Mouse (Mus musculus) neural tube, embryonic 13.5 days (tissue): ENCODE measurements at regions not wholly inside any gene's neighbourhood (a gene's known extent, or its start where the extent isn't known, plus 50 kb on each side); places are given as distances from the start of the nearest gene placed in this dataset.
"Not testable (repeated sequence)": the region's sequence is repeated elsewhere in the genome, so short reads cannot be mapped to it uniquely, and the experiment has no call there.

Experiments used
- ATAC-seq: fragments of 200-750 bp; cut with Nextera tagmentation; 2 replicates; pipeline ENCODE4 v1.8.0; 2017; ENCODE audit warnings: low read depth, mild to moderate bottlenecking, moderate TSS enrichment, moderate library complexity
- H3K27ac ChIP-seq: fragments of 300-500 bp; sonication (generic); replicated peaks from 2 replicates; pipeline ENCODE4 v1.5.1; 2015; ENCODE audit warnings: moderate library complexity, mild to moderate bottlenecking, inconsistent platforms
- H3K27me3 ChIP-seq: fragments of 300-500 bp; sonication (generic); 2 replicates; pipeline ENCODE4 v1.6.1; 2015; ENCODE audit warnings: mild to moderate bottlenecking, inconsistent platforms
- H3K36me3 ChIP-seq: fragments of 300-500 bp; sonication (generic); 2 replicates; pipeline ENCODE4 v1.6.1; 2015; ENCODE audit warnings: mild to moderate bottlenecking, inconsistent platforms
- H3K4me1 ChIP-seq: fragments of 300-500 bp; sonication (generic); replicated peaks from 2 replicates; pipeline ENCODE4 v1.6.1; 2015; ENCODE audit warnings: inconsistent platforms
- H3K4me2 ChIP-seq: fragments of 300-500 bp; sonication (generic); 2 replicates; pipeline ENCODE4 v1.6.1; 2015; ENCODE audit warnings: inconsistent platforms, mild to moderate bottlenecking, moderate library complexity
- H3K4me3 ChIP-seq: fragments of 300-500 bp; sonication (generic); 2 replicates; pipeline ENCODE4 v1.5.1; 2015; ENCODE audit warnings: mild to moderate bottlenecking, inconsistent platforms
- H3K9ac ChIP-seq: fragments of 300-500 bp; sonication (generic); 2 replicates; pipeline ENCODE4 v1.6.1; 2015; ENCODE audit warnings: moderate library complexity, mild to moderate bottlenecking, inconsistent platforms
- H3K9me3 ChIP-seq: fragments of 300-500 bp; sonication (generic); 2 replicates; pipeline ENCODE4 v1.6.1; 2016; ENCODE audit warnings: inconsistent platforms
- WGBS: fragments of 180-500 bp; shearing (Covaris S2); methylation state at CpG from one replicate; pipeline ENCODE4 v1.1.7; 2015; 5-methylcytosine and 5-hydroxymethylcytosine counted together

GRCm38 (mm10) chr4:6600766-6601367 is 1638.0 kb downstream of the Car8 start:
- Histone ChIP-seq H3K4me3 (no peak overlapping the region), H3K9me3 (no peaks in the 10 kb centered on the region), H3K4me1 (no peaks in the 10 kb centered on the region), H3K27me3 (no peaks in the 10 kb centered on the region), H3K4me2 (no peak overlapping the region), H3K9ac (no peak overlapping the region), H3K36me3 (no peaks in the 10 kb centered on the region), H3K27ac (no peak overlapping the region)
- WGBS: 78% methylated on average over 7 of the region's 7 CpGs
- ATAC-seq: no peak

- no peak overlapping the region for H3K9ac ChIP-seq
- H3K27ac ChIP-seq: no peak overlapping the region
- H3K4me2 ChIP-seq: no peak overlapping the region
- H3K4me3 ChIP-seq: no peak overlapping the region
- ATAC-seq: no peak
- H3K9me3 ChIP-seq: no peaks in the 10 kb centered on the region
- WGBS: 74% methylated on average over 1 of the region's 1 CpGs
- H3K4me1 ChIP-seq: no peaks in the 10 kb centered on the region
- no peaks in the 10 kb centered on the region for H3K27me3 ChIP-seq
- H3K36me3 ChIP-seq: no peaks in the 10 kb centered on the region
Measured at GRCm38 (mm10) chr4:6596321-6596720, 1642.5 kb downstream of the Car8 start.

GRCm38 (mm10) chr4:6592890-6593289 is 1646.0 kb downstream of the Car8 start:
- not testable (repeated sequence) for H3K27me3 ChIP-seq, H3K4me1 ChIP-seq, ATAC-seq, H3K9me3 ChIP-seq, H3K9ac ChIP-seq, H3K4me3 ChIP-seq, H3K36me3 ChIP-seq, H3K4me2 ChIP-seq, H3K27ac ChIP-seq
- WGBS: 70% methylated on average over 3 of the region's 3 CpGs

- peak; percentile 50 for ATAC-seq
- Histone ChIP-seq H3K36me3 (no peaks in the 10 kb centered on the region), H3K27ac (no peak overlapping the region), H3K9ac (no peak overlapping the region), H3K9me3 (no peaks in the 10 kb centered on the region), H3K4me3 (no peak overlapping the region), H3K27me3 (no peaks in the 10 kb centered on the region), H3K4me1 (no peaks in the 10 kb centered on the region), H3K4me2 (no peak overlapping the region)
- 39% methylated on average over 11 of the region's 11 CpGs for WGBS
Measured at GRCm38 (mm10) chr4:6561604-6562357, 1677.1 kb downstream of the Car8 start.

GRCm38 (mm10) chr4:6539626-6540025 is 1699.2 kb downstream of the Car8 start:
- no peaks in the 10 kb centered on the region for H3K9me3 ChIP-seq
- H3K27ac ChIP-seq: no peak overlapping the region
- no peak overlapping the region for H3K4me3 ChIP-seq
- no peaks in the 10 kb centered on the region for H3K27me3 ChIP-seq
- no peaks in the 10 kb centered on the region for H3K36me3 ChIP-seq
- WGBS: 93% methylated on average over 5 of the region's 5 CpGs
- no peak overlapping the region for H3K9ac ChIP-seq
- ATAC-seq: no peak
- H3K4me1 ChIP-seq: no peaks in the 10 kb centered on the region
- H3K4me2 ChIP-seq: no peak overlapping the region

- no peak overlapping the region for H3K27ac ChIP-seq
- H3K9me3 ChIP-seq: no peaks in the 10 kb centered on the region
- no peaks in the 10 kb centered on the region for H3K36me3 ChIP-seq
- WGBS: 82% methylated on average over 1 of the region's 1 CpGs
- no peak overlapping the region for H3K4me3 ChIP-seq
- no peaks in the 10 kb centered on the region for H3K27me3 ChIP-seq
- no peak overlapping the region for H3K4me2 ChIP-seq
- ATAC-seq: no peak
- no peaks in the 10 kb centered on the region for H3K4me1 ChIP-seq
- H3K9ac ChIP-seq: no peak overlapping the region
Measured at GRCm38 (mm10) chr4:6532441-6532840, 1706.4 kb downstream of the Car8 start.

- no peaks in the 10 kb centered on the region for H3K36me3 ChIP-seq
- WGBS: 93% methylated on average over 1 of the region's 1 CpGs
- H3K9ac ChIP-seq: no peak overlapping the region
- H3K27ac ChIP-seq: no peak overlapping the region
- H3K4me2 ChIP-seq: no peak overlapping the region
- H3K4me1 ChIP-seq: no peaks in the 10 kb centered on the region
- H3K9me3 ChIP-seq: no peaks in the 10 kb centered on the region
- H3K27me3 ChIP-seq: no peaks in the 10 kb centered on the region
- H3K4me3 ChIP-seq: no peak overlapping the region
- no peak for ATAC-seq
Measured at GRCm38 (mm10) chr4:6517626-6518025, 1721.2 kb downstream of the Car8 start.

GRCm38 (mm10) chr4:6514823-6515222 is 1721.7 kb upstream of the Impad1 start:
- Histone ChIP-seq H3K9ac (no peak overlapping the region), H3K4me2 (0 out of 2 replicates have a peak overlapping the region, but pooled peaks have one; percentile 5), H3K4me3 (no peak overlapping the region), H3K27ac (no peak overlapping the region), H3K27me3 (no peaks in the 10 kb centered on the region), H3K36me3 (no peaks in the 10 kb centered on the region), H3K4me1 (no peaks in the 10 kb centered on the region), H3K9me3 (no peaks in the 10 kb centered on the region)
- peak; percentile 60; the same call in 1 of the 2 replicates for ATAC-seq
- WGBS: 22% methylated on average over 6 of the region's 6 CpGs

- no peak for ATAC-seq
- Histone ChIP-seq H3K9ac (no peak overlapping the region), H3K9me3 (no peaks in the 10 kb centered on the region), H3K36me3 (no peaks in the 10 kb centered on the region), H3K4me1 (no peaks in the 10 kb centered on the region), H3K4me2 (no peak overlapping the region), H3K4me3 (no peak overlapping the region), H3K27me3 (no peaks in the 10 kb centered on the region), H3K27ac (no peak overlapping the region)
- WGBS: 68% methylated on average over 3 of the region's 3 CpGs
Measured at GRCm38 (mm10) chr4:6513635-6514034, 1720.5 kb upstream of the Impad1 start.

- peak; percentile 87 for ATAC-seq
- Histone ChIP-seq H3K27me3 (no peaks in the 10 kb centered on the region), H3K9me3 (no peaks in the 10 kb centered on the region), H3K27ac (no peak overlapping the region), H3K4me2 (peak overlapping the region; percentile 40), H3K4me1 (no peaks in the 10 kb centered on the region), H3K9ac (0 out of 2 replicates have a peak overlapping the region, but pooled peaks have one; percentile 34), H3K36me3 (no peaks in the 10 kb centered on the region), H3K4me3 (no peak overlapping the region)
- WGBS: 19% methylated on average over 12 of the region's 12 CpGs
Measured at GRCm38 (mm10) chr4:6512749-6513364, 1719.7 kb upstream of the Impad1 start.

GRCm38 (mm10) chr4:6508091-6508490 is 1714.9 kb upstream of the Impad1 start:
- Histone ChIP-seq H3K9me3 (no peaks in the 10 kb centered on the region), H3K36me3 (no peaks in the 10 kb centered on the region), H3K4me2 (no peak overlapping the region), H3K27me3 (no peaks in the 10 kb centered on the region), H3K27ac (no peak overlapping the region), H3K4me1 (no peaks in the 10 kb centered on the region), H3K4me3 (no peak overlapping the region), H3K9ac (no peak overlapping the region)
- no peak for ATAC-seq
- 94% methylated on average over 5 of the region's 5 CpGs for WGBS
